Mouse (Mus musculus): Measurements from ENCODE around the gene Fam57b. TPM values are rescaled to one million over a fixed set of nuclear protein-coding genes. Genes with fewer than 3 reads are reported as not detected.
"Not testable (repeated sequence)": the region's sequence is repeated elsewhere in the genome, so short reads cannot be mapped to it uniquely, and the experiment has no call there.

Gene Fam57b
- total RNA-seq, 1 experiment, result 1.9 TPM

- H3K4me3 ChIP-seq (ENCODE audit: insufficient read depth in 1 of 2, low read depth in 1 of 2, low read length in 2 of 2, poor library complexity in 1 of 2, severe bottlenecking in 1 of 2), result peak overlapping the region; percentile 74 to 85
- peak overlapping the region; percentile 77 for H3K9ac ChIP-seq (ENCODE audit: insufficient read depth, low read depth, low read length, poor library complexity, severe bottlenecking)
- H3K27ac ChIP-seq (ENCODE audit: insufficient read depth, low read depth, low read length, poor library complexity, severe bottlenecking), result peak overlapping the region; percentile 5; the same call in 1 of the 2 replicates
- H3K36me3 ChIP-seq (ENCODE audit: control insufficient read depth, insufficient read depth, low read length, poor library complexity, severe bottlenecking), result peaks cover 2% of the 10 kb centered on the region; the same call in 1 of the 2 replicates
- no peak for TF ChIP-seq ZC3H11A (IDR thresholded peaks at IDR 0.05; ENCODE audit: borderline replicate concordance, low read depth, low read length)
- TF ChIP-seq HCFC1 (IDR thresholded peaks at IDR 0.05; ENCODE audit: borderline replicate concordance, insufficient read depth, low read length), result no peak
- no peak for TF ChIP-seq MAFK (IDR thresholded peaks at IDR 0.05; ENCODE audit: insufficient read depth, low read depth, low read length)
- TF ChIP-seq CHD2 (IDR thresholded peaks at IDR 0.05; ENCODE audit: low read depth, low read length), result no peak
- TF ChIP-seq ZNF384 (IDR thresholded peaks at IDR 0.05; ENCODE audit: low read depth, low read length), result no peak
- in situ Hi-C loops (cut with MboI; ENCODE audit: low sequenced_read_pairs in 2 of 2, unreplicated experiment in 2 of 2), result no loop called here
- H3K9me3 ChIP-seq (ENCODE audit: control insufficient read depth, insufficient read depth, low read depth, low read length), result no peaks in the 10 kb centered on the region
- peaks cover 5 to 23% of the 10 kb centered on the region in 2 experiments for H3K4me1 ChIP-seq (ENCODE audit: control insufficient read depth in 2 of 2, insufficient read depth in 2 of 2, low read length in 2 of 2, poor library complexity in 1 of 2)
- no peak for DNase-seq (ENCODE audit: low read depth, low spot score)
These were observed 20.0 kb upstream of the Fam57b start for GRCm38 (mm10) chr7:126777476-126777875.

GRCm38 (mm10) chr7:126778147-126778546 is 19.3 kb upstream of the Fam57b start:
- no peak for DNase-seq (ENCODE audit: low read depth, low spot score)
- H3K4me3 ChIP-seq (ENCODE audit: insufficient read depth in 1 of 2, low read depth in 1 of 2, low read length in 2 of 2, poor library complexity in 1 of 2, severe bottlenecking in 1 of 2), result no peak overlapping the region

GRCm38 (mm10) chr7:126779101-126779500 is 18.4 kb upstream of the Fam57b start:
- in situ Hi-C loops (cut with MboI; ENCODE audit: low sequenced_read_pairs in 2 of 2, unreplicated experiment in 2 of 2); H3K9ac ChIP-seq (ENCODE audit: insufficient read depth, low read depth, low read length, poor library complexity, severe bottlenecking); H3K27ac ChIP-seq (ENCODE audit: insufficient read depth, low read depth, low read length, poor library complexity, severe bottlenecking); H3K36me3 ChIP-seq (ENCODE audit: control insufficient read depth, insufficient read depth, low read length, poor library complexity, severe bottlenecking); H3K9me3 ChIP-seq (ENCODE audit: control insufficient read depth, insufficient read depth, low read depth, low read length); H3K4me3 ChIP-seq (ENCODE audit: insufficient read depth in 1 of 2, low read depth in 1 of 2, low read length in 2 of 2, poor library complexity in 1 of 2, severe bottlenecking in 1 of 2); DNase-seq (ENCODE audit: low read depth, low spot score): not testable (repeated sequence)
- peaks cover 5 to 23% of the 10 kb centered on the region in 2 experiments for H3K4me1 ChIP-seq (ENCODE audit: control insufficient read depth in 2 of 2, insufficient read depth in 2 of 2, low read length in 2 of 2, poor library complexity in 1 of 2)

More at GRCm38 (mm10) chr7:126778147-126778546, 19.3 kb upstream of the Fam57b start:
- H3K36me3 ChIP-seq (ENCODE audit: control insufficient read depth, insufficient read depth, low read length, poor library complexity, severe bottlenecking), result peaks cover 4% of the 10 kb centered on the region; the same call in 1 of the 2 replicates
- H3K27ac ChIP-seq (ENCODE audit: insufficient read depth, low read depth, low read length, poor library complexity, severe bottlenecking), result no peak overlapping the region
- peaks cover 5 to 23% of the 10 kb centered on the region in 2 experiments for H3K4me1 ChIP-seq (ENCODE audit: control insufficient read depth in 2 of 2, insufficient read depth in 2 of 2, low read length in 2 of 2, poor library complexity in 1 of 2)
- H3K9ac ChIP-seq (ENCODE audit: insufficient read depth, low read depth, low read length, poor library complexity, severe bottlenecking), result no peak overlapping the region
- no peaks in the 10 kb centered on the region for H3K9me3 ChIP-seq (ENCODE audit: control insufficient read depth, insufficient read depth, low read depth, low read length)
- TF ChIP-seq ZC3H11A (IDR thresholded peaks at IDR 0.05; ENCODE audit: borderline replicate concordance, low read depth, low read length) (no peak), CHD2 (IDR thresholded peaks at IDR 0.05; ENCODE audit: low read depth, low read length) (no peak), MAFK (IDR thresholded peaks at IDR 0.05; ENCODE audit: insufficient read depth, low read depth, low read length) (no peak), ZNF384 (IDR thresholded peaks at IDR 0.05; ENCODE audit: low read depth, low read length) (no peak), HCFC1 (IDR thresholded peaks at IDR 0.05; ENCODE audit: borderline replicate concordance, insufficient read depth, low read length) (no peak)
- in situ Hi-C loops (cut with MboI; ENCODE audit: low sequenced_read_pairs in 2 of 2, unreplicated experiment in 2 of 2), result no loop called here

GRCm38 (mm10) chr7:126779983-126780970 is 17.2 kb upstream of the Fam57b start:
- peak overlapping the region; percentile 23 to 64; a peak in 3 of 4 replicates for H3K4me3 ChIP-seq (ENCODE audit: insufficient read depth in 1 of 2, low read depth in 1 of 2, low read length in 2 of 2, poor library complexity in 1 of 2, severe bottlenecking in 1 of 2)
- DNase-seq (ENCODE audit: low read depth, low spot score), result peak; percentile 74
- peaks cover 19% of the 10 kb centered on the region for H3K36me3 ChIP-seq (ENCODE audit: control insufficient read depth, insufficient read depth, low read length, poor library complexity, severe bottlenecking)
- no peaks in the 10 kb centered on the region for H3K9me3 ChIP-seq (ENCODE audit: control insufficient read depth, insufficient read depth, low read depth, low read length)
- peak overlapping the region; percentile 59 for H3K9ac ChIP-seq (ENCODE audit: insufficient read depth, low read depth, low read length, poor library complexity, severe bottlenecking)
- TF ChIP-seq ZC3H11A (IDR thresholded peaks at IDR 0.05; ENCODE audit: borderline replicate concordance, low read depth, low read length) (no peak), HCFC1 (IDR thresholded peaks at IDR 0.05; ENCODE audit: borderline replicate concordance, insufficient read depth, low read length) (peak; percentile 99)
- in situ Hi-C loops (cut with MboI; ENCODE audit: low sequenced_read_pairs in 2 of 2, unreplicated experiment in 2 of 2), result no loop called here
- no peak overlapping the region for H3K27ac ChIP-seq (ENCODE audit: insufficient read depth, low read depth, low read length, poor library complexity, severe bottlenecking)
- peaks cover 5 to 24% of the 10 kb centered on the region in 2 experiments for H3K4me1 ChIP-seq (ENCODE audit: control insufficient read depth in 2 of 2, insufficient read depth in 2 of 2, low read length in 2 of 2, poor library complexity in 1 of 2)

Measured in ES-E14 (cell line).